Mouse (Mus musculus) kidney, postnatal 0 days (tissue): ENCODE data around the gene Sbf2. TPM values are rescaled to one million over a fixed set of nuclear protein-coding genes. Genes with fewer than 3 reads are reported as not detected.

Experiments used
- ATAC-seq: fragments of 200-750 bp; cut with Nextera tagmentation; replicated peaks from 2 replicates; pipeline ENCODE4 v1.8.0; 2017; ENCODE audit warnings: low read depth, moderate number of reproducible peaks, moderate TSS enrichment, moderate library complexity; ENCODE audit not compliant: low FRiP score
- DNase-seq: peaks from one replicate; pipeline ENCODE4 v3.0.0-alpha.2; 2016; ENCODE audit warnings: low spot score
- H3K27ac ChIP-seq: fragments of 300-500 bp; sonication (generic); 2 replicates; pipeline ENCODE4 v1.5.1; 2014; ENCODE audit warnings: mild to moderate bottlenecking
- H3K27me3 ChIP-seq: fragments of 300-500 bp; sonication (generic); 2 replicates; pipeline ENCODE4 v1.6.1; 2014; ENCODE audit warnings: low read length, mixed read lengths; ENCODE audit not compliant: insufficient read depth
- H3K36me3 ChIP-seq: fragments of 300-500 bp; sonication (generic); 2 replicates; pipeline ENCODE4 v1.6.1; 2014; ENCODE audit warnings: low read length, mixed read lengths; ENCODE audit not compliant: insufficient read depth
- H3K4me1 ChIP-seq: fragments of 300-500 bp; sonication (generic); replicated peaks from 2 replicates; pipeline ENCODE4 v1.6.1; 2014; ENCODE audit warnings: antibody characterized with exemption, low read length, mixed read lengths; ENCODE audit not compliant: insufficient read depth
- H3K4me2 ChIP-seq: fragments of 300-500 bp; sonication (generic); 2 replicates; pipeline ENCODE4 v1.6.1; 2014; ENCODE audit warnings: mild to moderate bottlenecking, low read length, moderate library complexity, mixed read lengths
- H3K4me3 ChIP-seq: fragments of 300-500 bp; sonication (generic); replicated peaks from 2 replicates; pipeline ENCODE4 v1.5.1; 2014; ENCODE audit warnings: low read depth, low read length
- H3K9ac ChIP-seq: fragments of 300-500 bp; sonication (generic); 2 replicates; pipeline ENCODE4 v1.6.1; 2014; ENCODE audit warnings: low read depth, low read length
- H3K9me3 ChIP-seq: fragments of 300-500 bp; sonication (generic); replicated peaks from 2 replicates; pipeline ENCODE4 v1.6.1; 2016; ENCODE audit warnings: low read length, inconsistent platforms, mixed read lengths
- CTCF ChIP-seq: IDR thresholded peaks from 2 replicates; pipeline ENCODE4 v1.5.1; 2016; ENCODE audit warnings: antibody characterized with exemption, low read depth, mild to moderate bottlenecking, moderate library complexity
- WGBS: fragments of 180-500 bp; shearing (Covaris S2); extraction: QIAGEN DNeasy Blood & Tissue Kit; methylation state at CpG from one replicate; pipeline ENCODE4 v1.1.7; 2014; 5-methylcytosine and 5-hydroxymethylcytosine counted together
- polyA plus RNA-seq: library from polyadenylated mRNA; unstranded; fragments of >200 nt; fragmentation: Nextera tagmentation; extraction: Ambion mirVana; gene quantifications from 2 replicates; pipeline ENCODE4 v1.2.1, GENCODE M21; 2015

Sbf2 gene
- polyA plus RNA-seq, 1 experiment from 2014 or later = 27.5 TPM

- no peaks in the 10 kb centered on the region for H3K9me3 ChIP-seq
- H3K9ac ChIP-seq = no peak overlapping the region
- H3K4me1 ChIP-seq = no peaks in the 10 kb centered on the region
- 78% methylated on average over 2 of the region's 2 CpGs for WGBS
- DNase-seq (no peak), ATAC-seq (no peak)
- TF ChIP-seq CTCF = no peak
- H3K36me3 ChIP-seq = no peaks in the 10 kb centered on the region
- H3K4me3 ChIP-seq = no peak overlapping the region
- H3K4me2 ChIP-seq = no peak overlapping the region
- no peak overlapping the region for H3K27ac ChIP-seq
- H3K27me3 ChIP-seq = no peaks in the 10 kb centered on the region
Measured at GRCm38 (mm10) chr7:110387565-110387964, 227.2 kb downstream of the Sbf2 start.

- no peak overlapping the region for H3K9ac ChIP-seq
- H3K9me3 ChIP-seq = no peaks in the 10 kb centered on the region
- no peaks in the 10 kb centered on the region for H3K4me1 ChIP-seq
- DNase-seq (peak; percentile 49), ATAC-seq (no peak)
- no peak for TF ChIP-seq CTCF
- WGBS = 87% methylated on average over 1 of the region's 1 CpGs
- no peak overlapping the region for H3K4me3 ChIP-seq
- no peaks in the 10 kb centered on the region for H3K27me3 ChIP-seq
- H3K36me3 ChIP-seq = no peaks in the 10 kb centered on the region
- no peak overlapping the region for H3K27ac ChIP-seq
- no peak overlapping the region for H3K4me2 ChIP-seq
Measured at GRCm38 (mm10) chr7:110385482-110385881, 229.2 kb downstream of the Sbf2 start.

GRCm38 (mm10) chr7:110384343-110384742 is 230.4 kb downstream of the Sbf2 start:
- Histone ChIP-seq H3K27me3 (no peaks in the 10 kb centered on the region), H3K9me3 (no peaks in the 10 kb centered on the region), H3K9ac (no peak overlapping the region), H3K4me2 (no peak overlapping the region), H3K36me3 (no peaks in the 10 kb centered on the region), H3K27ac (no peak overlapping the region), H3K4me3 (no peak overlapping the region), H3K4me1 (no peaks in the 10 kb centered on the region)
- ATAC-seq (no peak), DNase-seq (no peak)
- peak; percentile 32; the same call in 1 of the 2 replicates for TF ChIP-seq CTCF

GRCm38 (mm10) chr7:110381625-110382024 is 233.1 kb downstream of the Sbf2 start:
- no peaks in the 10 kb centered on the region for H3K9me3 ChIP-seq
- no peak for TF ChIP-seq CTCF
- ATAC-seq (no peak), DNase-seq (peak; percentile 25)
- H3K27me3 ChIP-seq = no peaks in the 10 kb centered on the region
- 82% methylated on average over 3 of the region's 3 CpGs for WGBS
- H3K4me3 ChIP-seq = no peak overlapping the region
- no peak overlapping the region for H3K27ac ChIP-seq
- no peaks in the 10 kb centered on the region for H3K4me1 ChIP-seq
- no peaks in the 10 kb centered on the region for H3K36me3 ChIP-seq
- no peak overlapping the region for H3K4me2 ChIP-seq
- H3K9ac ChIP-seq = no peak overlapping the region

- no peak for TF ChIP-seq CTCF
- peaks cover 13% of the 10 kb centered on the region for H3K36me3 ChIP-seq
- no peak overlapping the region for H3K9ac ChIP-seq
- H3K4me2 ChIP-seq = no peak overlapping the region
- H3K9me3 ChIP-seq = no peaks in the 10 kb centered on the region
- 54% methylated on average over 10 of the region's 10 CpGs for WGBS
- H3K4me1 ChIP-seq = no peaks in the 10 kb centered on the region
- ATAC-seq = no peak
- DNase-seq = no peak
- H3K27ac ChIP-seq = no peak overlapping the region
- H3K27me3 ChIP-seq = no peaks in the 10 kb centered on the region
- no peak overlapping the region for H3K4me3 ChIP-seq
Measured at GRCm38 (mm10) chr7:110379335-110379914, 235.3 kb downstream of the Sbf2 start.

- Histone ChIP-seq H3K9ac (no peak overlapping the region), H3K27me3 (no peaks in the 10 kb centered on the region), H3K36me3 (peaks cover 47% of the 10 kb centered on the region), H3K9me3 (no peaks in the 10 kb centered on the region), H3K27ac (no peak overlapping the region), H3K4me1 (no peaks in the 10 kb centered on the region), H3K4me3 (no peak overlapping the region), H3K4me2 (no peak overlapping the region)
- ATAC-seq (no peak), DNase-seq (no peak)
- WGBS = 80% methylated on average over 4 of the region's 4 CpGs
- no peak for TF ChIP-seq CTCF
Measured at GRCm38 (mm10) chr7:110372529-110372928, 242.2 kb downstream of the Sbf2 start.

GRCm38 (mm10) chr7:110362005-110362404 is 252.7 kb downstream of the Sbf2 start:
- TF ChIP-seq CTCF = no peak
- Histone ChIP-seq H3K36me3 (peaks cover 27% of the 10 kb centered on the region), H3K9ac (no peak overlapping the region), H3K4me3 (no peak overlapping the region), H3K27ac (no peak overlapping the region), H3K4me1 (no peaks in the 10 kb centered on the region), H3K27me3 (no peaks in the 10 kb centered on the region), H3K4me2 (no peak overlapping the region), H3K9me3 (no peaks in the 10 kb centered on the region)
- 96% methylated on average over 11 of the region's 11 CpGs for WGBS
- no peak for DNase-seq
- no peak for ATAC-seq
